Comparison of ENCODE assay signal across 21 mouse cellular contexts in the genomic region with DNA sequence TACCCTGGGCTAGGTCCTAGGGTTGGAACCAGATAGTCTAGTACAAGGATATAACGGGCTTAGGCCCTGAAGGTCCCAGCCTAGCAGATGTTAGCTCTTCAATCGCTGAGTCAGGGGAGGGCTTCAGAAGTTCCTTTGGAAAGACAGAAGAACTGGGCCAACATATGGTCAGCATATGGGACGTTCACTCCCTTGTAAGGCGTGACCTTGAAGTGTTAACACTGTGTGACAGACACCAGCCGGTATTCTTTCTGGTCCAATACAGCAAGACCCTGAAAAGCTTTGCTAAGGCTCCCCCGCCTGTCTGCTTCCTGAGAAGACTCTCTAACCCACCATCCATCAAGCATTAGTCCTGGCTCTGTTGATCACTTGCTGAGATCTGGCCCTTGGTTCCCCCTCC. TPM values are rescaled to one million over a fixed set of nuclear protein-coding genes. Genes with fewer than 3 reads are reported as not detected.
DNase-seq lines count a peak whose midpoint lies in the region; ATAC-seq and TF ChIP-seq lines count a peak whose summit lies in the region.
"Had no signal": no experiment of that assay in that cellular context is flagged by ENCODE, and none has a peak within 500 bp of the region (broad histone marks: within the 10 kb centered on the region; RNA-seq: fewer than 3 reads in every experiment).

No protein-coding gene starts in this region.

- H3K9ac ChIP-seq in forebrain, embryonic 15.5 days (replicated peaks) = no peak overlapping the region
- H3K9ac ChIP-seq in forebrain, embryonic 12.5 days = no peak overlapping the region
- no peak overlapping the region for H3K9ac ChIP-seq in kidney, postnatal 0 days (ENCODE audit: low read depth, low read length)
- no peak overlapping the region for H3K9ac ChIP-seq in embryonic facial prominence, embryonic 15.5 days
- H3K9ac ChIP-seq in stomach, embryonic 14.5 days (replicated peaks; ENCODE audit: low read depth, low read length) = no peak overlapping the region
- H3K9ac ChIP-seq: embryonic facial prominence, embryonic 13.5 days; heart, embryonic 15.5 days; liver, postnatal 0 days had no signal

- peak; percentile 81 for DNase-seq in kidney, postnatal 0 days (ENCODE audit: low spot score)
- DNase-seq in kidney, postnatal 36 days = no peak
- no peak for DNase-seq in thymus, postnatal 10 days (ENCODE audit: low spot score in 2 of 2)
- DNase-seq: adrenal gland, adult 8-10 months; B cell, adult 2 months; cerebellum, adult 2 months; liver; liver, postnatal 0 days; thymus, postnatal 4 days had no signal

- H3K4me2 ChIP-seq in forebrain, embryonic 15.5 days (replicated peaks) = no peak overlapping the region
- H3K4me2 ChIP-seq in forebrain, embryonic 12.5 days = no peak overlapping the region
- no peak overlapping the region for H3K4me2 ChIP-seq in kidney, postnatal 0 days (ENCODE audit: low read length)
- H3K4me2 ChIP-seq in embryonic facial prominence, embryonic 15.5 days (replicated peaks) = no peak overlapping the region
- no peak overlapping the region for H3K4me2 ChIP-seq in stomach, embryonic 14.5 days (replicated peaks; ENCODE audit: low read depth, low read length)
- H3K4me2 ChIP-seq: embryonic facial prominence, embryonic 13.5 days; heart, embryonic 15.5 days had no signal

- no peak for TF ChIP-seq CTCF in kidney, postnatal 0 days (IDR thresholded peaks at IDR 0.05; ENCODE audit: low read depth)

- H3K9me3 ChIP-seq in forebrain, embryonic 15.5 days = no peaks in the 10 kb centered on the region
- no peaks in the 10 kb centered on the region for H3K9me3 ChIP-seq in forebrain, embryonic 12.5 days
- H3K9me3 ChIP-seq in kidney, postnatal 0 days (replicated peaks; ENCODE audit: low read length) = no peaks in the 10 kb centered on the region
- H3K9me3 ChIP-seq in embryonic facial prominence, embryonic 15.5 days (replicated peaks) = no peaks in the 10 kb centered on the region
- H3K9me3 ChIP-seq in stomach, embryonic 14.5 days (ENCODE audit: control insufficient read depth, low read depth, low read length) = no peaks in the 10 kb centered on the region
- H3K9me3 ChIP-seq: embryonic facial prominence, embryonic 13.5 days; forebrain, embryonic 10.5 days; heart, embryonic 15.5 days; hindbrain, embryonic 10.5 days; megakaryocyte, embryonic 14.5 days had no signal

- H3K4me3 ChIP-seq in forebrain, embryonic 15.5 days = no peak overlapping the region
- no peak overlapping the region for H3K4me3 ChIP-seq in forebrain, embryonic 12.5 days (replicated peaks)
- no peak overlapping the region for H3K4me3 ChIP-seq in kidney, postnatal 0 days (replicated peaks; ENCODE audit: low read depth, low read length)
- H3K4me3 ChIP-seq in embryonic facial prominence, embryonic 15.5 days (replicated peaks) = no peak overlapping the region
- H3K4me3 ChIP-seq in stomach, embryonic 14.5 days (ENCODE audit: low read depth, low read length) = no peak overlapping the region
- H3K4me3 ChIP-seq: embryonic facial prominence, embryonic 13.5 days; forebrain, embryonic 10.5 days; heart, embryonic 15.5 days; hindbrain, embryonic 10.5 days; layer of hippocampus, adult 2 months; megakaryocyte, embryonic 14.5 days had no signal

- peaks cover 17% of the 10 kb centered on the region; the same call in 1 of the 2 replicates for H3K27me3 ChIP-seq in forebrain, embryonic 15.5 days
- peaks cover 49% of the 10 kb centered on the region for H3K27me3 ChIP-seq in forebrain, embryonic 12.5 days
- H3K27me3 ChIP-seq in kidney, postnatal 0 days (ENCODE audit: insufficient read depth, low read length) = peaks cover 4% of the 10 kb centered on the region; the same call in 1 of the 2 replicates
- H3K27me3 ChIP-seq in embryonic facial prominence, embryonic 15.5 days = peaks cover 37% of the 10 kb centered on the region
- H3K27me3 ChIP-seq in stomach, embryonic 14.5 days (ENCODE audit: control insufficient read depth, insufficient read depth, low read length) = peaks cover 18% of the 10 kb centered on the region; the same call in 1 of the 2 replicates

- peaks cover 6% of the 10 kb centered on the region for H3K4me1 ChIP-seq in forebrain, embryonic 15.5 days
- H3K4me1 ChIP-seq in forebrain, embryonic 12.5 days = peaks cover 6% of the 10 kb centered on the region
- peaks cover 17% of the 10 kb centered on the region for H3K4me1 ChIP-seq in kidney, postnatal 0 days (replicated peaks; ENCODE audit: insufficient read depth, low read length)
- peaks cover 8% of the 10 kb centered on the region for H3K4me1 ChIP-seq in embryonic facial prominence, embryonic 15.5 days
- H3K4me1 ChIP-seq in stomach, embryonic 14.5 days (ENCODE audit: control insufficient read depth, insufficient read depth, low read length) = peaks cover 4% of the 10 kb centered on the region; the same call in 1 of the 2 replicates

- 0 out of 2 replicates have a peak, but pooled peaks have one; percentile 23 for ATAC-seq in forebrain, embryonic 15.5 days (replicated peaks)
- no peak for ATAC-seq in forebrain, embryonic 12.5 days (ENCODE audit: low FRiP score)
- ATAC-seq in kidney, postnatal 0 days (replicated peaks; ENCODE audit: low FRiP score, low read depth) = 0 out of 2 replicates have a peak, but pooled peaks have one; percentile 35
- 0 out of 2 replicates have a peak, but pooled peaks have one; percentile 30 for ATAC-seq in embryonic facial prominence, embryonic 15.5 days (ENCODE audit: insufficient number of reproducible peaks, low FRiP score, low TSS enrichment, low read depth)
- ATAC-seq in stomach, embryonic 14.5 days (ENCODE audit: insufficient number of reproducible peaks, insufficient read depth, low FRiP score, low read depth) = peak; percentile 76; the same call in 1 of the 2 replicates
- ATAC-seq: liver, postnatal 0 days; midbrain, embryonic 16.5 days had no signal

- 69% methylated on average over 6 of the region's 6 CpGs for WGBS in forebrain, embryonic 15.5 days
- 82% methylated on average over 6 of the region's 6 CpGs for WGBS in forebrain, embryonic 12.5 days
- WGBS in kidney, postnatal 0 days = 29% methylated on average over 6 of the region's 6 CpGs
- 54% methylated on average over 6 of the region's 6 CpGs for WGBS in embryonic facial prominence, embryonic 15.5 days
- 45% methylated on average over 6 of the region's 6 CpGs for WGBS in stomach, embryonic 14.5 days

- no peaks in the 10 kb centered on the region for H3K36me3 ChIP-seq in forebrain, embryonic 15.5 days
- H3K36me3 ChIP-seq in forebrain, embryonic 12.5 days (replicated peaks) = no peaks in the 10 kb centered on the region
- no peaks in the 10 kb centered on the region for H3K36me3 ChIP-seq in kidney, postnatal 0 days (ENCODE audit: insufficient read depth, low read length)
- H3K36me3 ChIP-seq in embryonic facial prominence, embryonic 15.5 days = no peaks in the 10 kb centered on the region
- H3K36me3 ChIP-seq in stomach, embryonic 14.5 days (ENCODE audit: control insufficient read depth, insufficient read depth, low read length) = no peaks in the 10 kb centered on the region
- H3K36me3 ChIP-seq: embryonic facial prominence, embryonic 13.5 days; forebrain, embryonic 10.5 days; heart, embryonic 15.5 days; hindbrain, embryonic 10.5 days had no signal

- no peak overlapping the region for H3K27ac ChIP-seq in forebrain, embryonic 15.5 days (replicated peaks)
- no peak overlapping the region for H3K27ac ChIP-seq in forebrain, embryonic 12.5 days
- H3K27ac ChIP-seq in kidney, postnatal 0 days = no peak overlapping the region
- H3K27ac ChIP-seq in embryonic facial prominence, embryonic 15.5 days (replicated peaks) = no peak overlapping the region
- no peak overlapping the region for H3K27ac ChIP-seq in stomach, embryonic 14.5 days (ENCODE audit: low read length)
- H3K27ac ChIP-seq: embryonic facial prominence, embryonic 13.5 days; forebrain, embryonic 10.5 days; heart, embryonic 15.5 days; hindbrain, embryonic 10.5 days; layer of hippocampus, adult 2 months had no signal

RNA-seq across cellular contexts. Expression of gene Rhbg, which starts 1.4 kb away (rescaled TPM):
- 0.10 and 0.14 TPM in 2 replicates for polyA plus RNA-seq in forebrain, embryonic 15.5 days (2015; fragmentation: Nextera tagmentation; extraction: Ambion mirVana)
- polyA plus RNA-seq in forebrain, embryonic 12.5 days (2016; fragmentation: Nextera tagmentation; extraction: Ambion mirVana) = 0.28 TPM in 1 of 2 replicates, not detected in the other
- polyA plus RNA-seq in kidney, postnatal 0 days (2015; fragmentation: Nextera tagmentation; extraction: Ambion mirVana) = 23.2 and 24.2 TPM in 2 replicates
- 15.8 and 20.1 TPM in 2 replicates for polyA plus RNA-seq in embryonic facial prominence, embryonic 15.5 days (2015; fragmentation: Nextera tagmentation; extraction: Ambion mirVana)
- 3.2 and 4.2 TPM in 2 replicates for polyA plus RNA-seq in stomach, embryonic 14.5 days (2014; fragmentation: Nextera tagmentation; extraction: Ambion mirVana)
- polyA plus RNA-seq: hindbrain, embryonic 10.5 days had no signal

RNA-seq across cellular contexts. Expression of gene Gm38392, which starts 31.1 kb away (rescaled TPM):
- polyA plus RNA-seq in forebrain, embryonic 15.5 days (2015; fragmentation: Nextera tagmentation; extraction: Ambion mirVana) = 0.23 TPM in 1 of 2 replicates, not detected in the other
- polyA plus RNA-seq in forebrain, embryonic 12.5 days (2016; fragmentation: Nextera tagmentation; extraction: Ambion mirVana) = 0.31 TPM in 1 of 2 replicates, not detected in the other
- 3.8 and 5.1 TPM in 2 replicates for polyA plus RNA-seq in kidney, postnatal 0 days (2015; fragmentation: Nextera tagmentation; extraction: Ambion mirVana)
- polyA plus RNA-seq in embryonic facial prominence, embryonic 15.5 days (2015; fragmentation: Nextera tagmentation; extraction: Ambion mirVana) = 0.60 and 2.2 TPM in 2 replicates
- 0.33 and 0.64 TPM in 2 replicates for polyA plus RNA-seq in stomach, embryonic 14.5 days (2014; fragmentation: Nextera tagmentation; extraction: Ambion mirVana)
- polyA plus RNA-seq: cerebellum, adult 2 months; forebrain, embryonic 10.5 days; heart, embryonic 15.5 days; hindbrain, embryonic 10.5 days; spleen, adult 2 months had no signal

RNA-seq across cellular contexts. Expression of gene Tsacc, which starts 40.8 kb away (rescaled TPM):
- 9.2 and 9.6 TPM in 2 replicates for polyA plus RNA-seq in forebrain, embryonic 15.5 days (2015; fragmentation: Nextera tagmentation; extraction: Ambion mirVana)
- 11.4 and 11.7 TPM in 2 replicates for polyA plus RNA-seq in forebrain, embryonic 12.5 days (2016; fragmentation: Nextera tagmentation; extraction: Ambion mirVana)
- polyA plus RNA-seq in kidney, postnatal 0 days (2015; fragmentation: Nextera tagmentation; extraction: Ambion mirVana) = 13.0 and 13.8 TPM in 2 replicates
- polyA plus RNA-seq in embryonic facial prominence, embryonic 15.5 days (2015; fragmentation: Nextera tagmentation; extraction: Ambion mirVana) = 14.3 and 16.3 TPM in 2 replicates
- polyA plus RNA-seq in stomach, embryonic 14.5 days (2014; fragmentation: Nextera tagmentation; extraction: Ambion mirVana) = 12.9 and 13.8 TPM in 2 replicates

RNA-seq across cellular contexts. Expression of gene Cct3, which starts 41.0 kb away (rescaled TPM):
- polyA plus RNA-seq in forebrain, embryonic 15.5 days (2015; fragmentation: Nextera tagmentation; extraction: Ambion mirVana) = 523 and 531 TPM in 2 replicates
- polyA plus RNA-seq in forebrain, embryonic 12.5 days (2016; fragmentation: Nextera tagmentation; extraction: Ambion mirVana) = 627 and 646 TPM in 2 replicates
- 373 and 411 TPM in 2 replicates for polyA plus RNA-seq in kidney, postnatal 0 days (2015; fragmentation: Nextera tagmentation; extraction: Ambion mirVana)
- 443 TPM in 2 replicates for polyA plus RNA-seq in embryonic facial prominence, embryonic 15.5 days (2015; fragmentation: Nextera tagmentation; extraction: Ambion mirVana)
- polyA plus RNA-seq in stomach, embryonic 14.5 days (2014; fragmentation: Nextera tagmentation; extraction: Ambion mirVana) = 495 and 512 TPM in 2 replicates
